Mouse (Mus musculus): Measurements from ENCODE around the gene Pnmal2.

DNA sequence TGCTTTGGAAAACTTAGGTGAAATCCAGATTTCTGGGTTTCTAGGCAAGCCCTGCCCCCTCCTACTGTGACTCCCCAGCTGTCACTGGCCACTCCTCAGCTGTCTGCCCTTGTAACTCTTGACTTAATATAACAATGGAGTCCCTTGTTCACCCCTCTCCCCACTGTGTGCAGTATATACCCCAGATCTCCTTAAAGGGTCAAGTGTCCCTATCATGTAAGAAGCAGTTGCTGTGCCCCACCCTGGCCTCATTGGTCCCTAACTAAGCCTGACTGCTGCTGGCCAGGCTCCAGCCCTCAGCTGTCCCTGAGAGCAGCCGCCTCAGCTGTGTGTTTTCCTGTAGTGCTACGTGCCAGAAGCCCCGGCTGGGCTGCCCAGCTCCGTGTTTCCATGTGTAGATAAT is 3.5 kb downstream of the Pnmal2 start:
- TF ChIP-seq CTCF (IDR thresholded peaks at IDR 0.05; ENCODE audit: borderline replicate concordance, control insufficient read depth, extremely low read depth, insufficient read depth, low read length, poor library complexity) (no peak), POLR2A (IDR thresholded peaks at IDR 0.05; ENCODE audit: control insufficient read depth, extremely low read depth, insufficient read depth, low read length, poor library complexity) (no peak)
